Mouse (Mus musculus) bone marrow, adult 2 months (tissue): ENCODE data around the gene Dnase1l2.

ENCODE experiments used
- CTCF ChIP-seq: fragments of 200-500 bp; IDR thresholded peaks from 2 replicates; pipeline ENCODE4 v1.5.1; 2011; ENCODE audit warnings: low read length, control low read depth; ENCODE audit not compliant: control insufficient read depth, insufficient read depth
- POLR2A ChIP-seq: fragments of 200-500 bp; IDR thresholded peaks from 2 replicates; pipeline ENCODE4 v1.6.1; 2011; ENCODE audit warnings: low read depth, mild to moderate bottlenecking, control low read depth, low read length, borderline replicate concordance; ENCODE audit not compliant: control insufficient read depth

GRCm38 (mm10) chr17:24463374-24464133, 20.6 kb upstream of the Dnase1l2 start:
- TF ChIP-seq CTCF (no peak), POLR2A (no peak)
